Mouse (Mus musculus): ENCODE data around the gene Mical2. TPM values are rescaled to one million over a fixed set of nuclear protein-coding genes. Genes with fewer than 3 reads are reported as not detected.

Gene Mical2
- total RNA-seq (2017) = 0.25 and 0.70 TPM in 2 replicates

DNA sequence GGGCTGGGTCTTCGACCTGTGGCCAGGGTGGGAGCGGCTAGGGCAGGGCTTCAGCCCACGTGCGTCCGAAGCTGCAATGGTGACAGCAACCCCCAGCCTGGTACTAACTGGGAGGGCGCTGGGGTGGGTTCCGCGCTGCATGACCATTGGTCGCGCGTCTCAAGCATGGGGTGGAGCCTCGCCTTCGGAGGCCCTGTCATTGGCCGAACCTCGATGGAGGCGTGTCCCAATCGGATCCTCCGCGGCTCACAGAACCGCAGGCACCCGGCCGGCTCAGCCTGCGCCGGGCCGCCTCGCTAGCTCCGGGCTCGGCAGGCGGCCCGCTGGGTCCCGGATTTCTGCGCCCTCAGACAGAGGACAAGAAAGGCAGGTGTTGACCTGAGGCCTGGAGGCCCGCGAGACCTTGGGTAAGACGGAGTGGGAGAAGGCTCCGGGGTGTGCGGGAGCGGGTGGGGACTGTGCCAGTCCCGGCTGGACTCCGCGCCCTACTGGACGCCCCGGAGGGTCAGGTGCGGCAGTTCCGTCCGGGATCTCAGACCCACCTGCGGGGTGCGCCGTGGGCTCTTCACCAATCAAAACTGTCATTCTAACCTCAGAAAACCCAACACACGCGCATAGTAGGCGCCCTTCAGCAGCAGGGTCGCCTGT, at the start of gene Mical2:
Gene Mical2 (plus strand): TSS at position 242 of the 648 bp plus-strand sequence.
- ATAC-seq (ENCODE audit: extremely low read depth, insufficient number of reproducible peaks, low FRiP score, poor library complexity, severe bottlenecking) = no peak

DNA sequence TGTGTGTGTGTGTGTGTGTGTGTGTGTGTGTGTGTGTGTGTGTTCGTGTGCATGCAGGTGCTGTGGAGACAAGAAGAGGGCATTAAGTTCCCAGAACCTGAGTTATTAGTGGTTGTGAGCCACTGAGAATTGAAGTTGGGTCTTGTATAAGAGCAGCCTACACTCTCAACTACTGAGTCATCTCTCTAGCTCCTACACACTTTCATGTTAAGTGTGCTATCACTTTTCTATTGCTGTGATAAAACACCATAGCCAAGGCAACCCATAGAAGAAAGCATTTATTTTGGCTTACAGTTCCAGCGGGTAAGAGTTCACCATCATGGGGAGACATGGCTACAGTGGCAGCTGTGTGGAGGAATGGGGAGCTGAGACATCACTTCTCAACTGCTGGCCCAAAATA, 49.0 kb upstream of the Mical2 start:
- no peak for ATAC-seq (ENCODE audit: extremely low read depth, insufficient number of reproducible peaks, low FRiP score, poor library complexity, severe bottlenecking)

DNA sequence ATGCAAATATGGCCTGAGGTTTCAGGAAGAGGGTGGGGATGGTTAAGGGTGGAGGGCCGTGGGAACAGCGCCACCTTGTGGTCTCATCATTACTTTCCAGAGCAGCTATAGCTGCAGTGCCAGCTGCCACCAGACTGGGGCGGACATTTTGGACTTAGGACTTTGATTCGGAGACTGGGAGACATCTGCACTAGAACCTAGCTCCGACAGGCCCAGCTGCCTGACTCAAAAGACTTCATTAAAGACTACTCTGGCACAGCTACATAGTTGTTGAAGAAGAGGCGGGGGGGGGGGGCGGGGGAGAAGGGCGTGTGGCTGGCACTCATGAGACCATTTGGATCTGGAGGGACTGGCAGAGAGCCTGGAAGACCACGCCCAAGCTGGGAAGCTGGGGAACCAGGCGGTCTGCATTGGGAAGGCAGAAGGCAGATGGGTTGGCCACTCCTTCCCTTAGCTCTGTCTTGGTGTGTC, 45.4 kb upstream of the Mical2 start:
- ATAC-seq (ENCODE audit: extremely low read depth, insufficient number of reproducible peaks, low FRiP score, poor library complexity, severe bottlenecking) = 0 out of 2 replicates have a peak, but pooled peaks have one; percentile 36

DNA sequence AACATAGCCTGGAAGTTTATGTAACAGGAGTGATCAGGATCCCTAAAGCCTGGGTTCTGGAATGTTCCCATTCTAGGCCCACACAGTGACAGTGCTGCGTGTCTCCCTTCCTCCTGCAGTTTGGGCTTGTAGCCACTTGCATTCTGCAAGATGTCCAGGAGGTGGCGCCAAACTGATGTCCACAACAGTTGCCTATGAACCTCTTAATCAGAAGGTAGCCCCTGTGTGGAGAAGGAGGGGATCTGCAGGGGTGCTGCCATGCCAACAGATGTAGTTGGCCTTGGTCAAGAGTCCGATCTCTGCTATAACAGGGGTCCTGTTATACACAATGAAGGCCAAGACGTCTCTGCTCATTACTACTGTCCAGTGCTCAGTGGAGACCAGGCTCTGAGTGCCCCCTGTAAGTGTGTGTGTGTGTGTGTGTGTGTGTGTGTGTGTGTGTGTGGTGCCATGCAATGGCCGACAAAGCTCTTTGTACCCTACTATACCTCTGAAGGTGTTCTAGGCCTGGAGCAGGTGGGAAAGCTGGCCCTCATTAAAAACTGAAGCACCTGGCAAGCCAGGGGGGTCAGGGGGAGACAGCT, 42.3 kb upstream of the Mical2 start:
- ATAC-seq (ENCODE audit: extremely low read depth, insufficient number of reproducible peaks, low FRiP score, poor library complexity, severe bottlenecking) = peak; percentile 37; the same call in 1 of the 2 replicates

DNA sequence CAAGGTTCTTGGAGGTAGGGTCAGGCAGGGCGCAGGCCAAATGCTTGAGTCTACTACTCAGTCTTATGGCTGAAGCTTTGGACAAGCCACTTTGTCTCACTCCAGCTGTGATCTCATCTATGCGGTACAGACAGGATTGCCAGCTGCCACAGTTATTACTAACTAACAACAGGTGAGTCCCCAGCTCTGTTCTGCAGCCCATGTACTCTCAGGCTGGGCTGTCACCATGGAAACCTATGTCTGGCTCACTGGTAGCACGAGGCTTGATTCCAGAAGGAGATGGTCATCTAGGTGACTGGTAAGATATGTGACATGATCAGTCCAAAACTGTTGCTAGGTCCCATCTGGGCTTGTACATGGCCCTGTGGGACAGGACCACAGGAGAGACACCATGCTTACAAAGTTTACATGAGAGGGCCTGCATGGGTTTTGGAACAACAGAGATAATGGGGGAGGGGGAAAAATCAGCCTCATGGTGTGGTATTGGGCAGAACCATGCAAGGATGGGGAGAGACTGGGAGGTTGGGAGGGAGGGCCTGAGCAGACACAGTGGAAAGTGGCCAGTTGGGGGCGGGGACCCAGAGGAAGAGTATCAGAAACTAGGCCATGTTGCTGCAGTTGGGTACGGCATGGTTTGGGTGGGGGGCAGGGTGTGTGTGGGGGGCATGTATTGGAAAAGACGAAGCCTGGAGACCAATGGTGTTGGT, 41.0 kb upstream of the Mical2 start:
- no peak for ATAC-seq (ENCODE audit: extremely low read depth, insufficient number of reproducible peaks, low FRiP score, poor library complexity, severe bottlenecking)

DNA sequence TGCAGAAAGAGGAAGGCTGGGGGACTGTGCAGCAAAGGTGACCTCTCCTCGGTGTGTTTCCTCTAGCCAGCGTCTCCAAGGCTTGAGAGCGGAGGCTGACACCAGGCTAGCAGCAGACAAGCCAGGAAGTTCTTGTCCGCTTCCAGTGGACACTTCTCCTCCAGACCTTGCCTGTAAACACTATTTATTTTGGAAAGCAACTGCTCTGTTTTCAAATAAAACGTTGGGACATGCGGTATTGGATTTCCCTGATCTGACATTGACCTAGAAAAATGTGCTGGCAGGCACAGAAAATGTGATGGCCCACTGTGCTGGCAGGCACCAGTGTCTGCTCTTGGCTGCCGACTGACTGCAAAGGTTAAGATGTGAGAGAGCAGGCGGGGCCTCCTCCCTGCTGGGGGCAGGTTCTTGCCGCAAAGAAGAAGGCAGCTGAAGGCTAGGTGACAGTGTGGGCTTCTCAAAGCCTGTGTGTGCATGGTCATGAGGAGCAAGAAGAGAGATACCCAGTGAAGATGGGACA, 40.4 kb upstream of the Mical2 start:
- ATAC-seq (ENCODE audit: extremely low read depth, insufficient number of reproducible peaks, low FRiP score, poor library complexity, severe bottlenecking) = no peak

DNA sequence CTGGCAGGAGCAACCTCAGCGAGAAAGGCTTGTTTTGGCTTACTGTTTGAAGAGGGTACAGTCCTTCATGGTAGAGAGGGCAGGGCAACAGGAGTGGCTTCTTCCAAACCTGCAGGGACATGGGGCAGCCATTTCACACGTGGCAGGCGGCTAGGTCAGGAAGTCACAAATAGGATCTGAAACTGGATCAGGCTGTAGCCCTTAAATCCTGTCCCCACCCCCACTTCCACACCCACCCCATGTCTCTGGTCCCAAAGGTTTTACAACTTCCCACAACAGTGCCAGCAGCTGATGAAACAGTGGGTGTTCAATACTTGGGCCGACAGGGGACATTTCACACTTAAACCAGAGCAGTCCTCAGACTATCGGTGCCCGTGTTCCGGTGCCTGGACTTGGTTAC, 38.8 kb upstream of the Mical2 start:
- no peak for ATAC-seq (ENCODE audit: extremely low read depth, insufficient number of reproducible peaks, low FRiP score, poor library complexity, severe bottlenecking)

DNA sequence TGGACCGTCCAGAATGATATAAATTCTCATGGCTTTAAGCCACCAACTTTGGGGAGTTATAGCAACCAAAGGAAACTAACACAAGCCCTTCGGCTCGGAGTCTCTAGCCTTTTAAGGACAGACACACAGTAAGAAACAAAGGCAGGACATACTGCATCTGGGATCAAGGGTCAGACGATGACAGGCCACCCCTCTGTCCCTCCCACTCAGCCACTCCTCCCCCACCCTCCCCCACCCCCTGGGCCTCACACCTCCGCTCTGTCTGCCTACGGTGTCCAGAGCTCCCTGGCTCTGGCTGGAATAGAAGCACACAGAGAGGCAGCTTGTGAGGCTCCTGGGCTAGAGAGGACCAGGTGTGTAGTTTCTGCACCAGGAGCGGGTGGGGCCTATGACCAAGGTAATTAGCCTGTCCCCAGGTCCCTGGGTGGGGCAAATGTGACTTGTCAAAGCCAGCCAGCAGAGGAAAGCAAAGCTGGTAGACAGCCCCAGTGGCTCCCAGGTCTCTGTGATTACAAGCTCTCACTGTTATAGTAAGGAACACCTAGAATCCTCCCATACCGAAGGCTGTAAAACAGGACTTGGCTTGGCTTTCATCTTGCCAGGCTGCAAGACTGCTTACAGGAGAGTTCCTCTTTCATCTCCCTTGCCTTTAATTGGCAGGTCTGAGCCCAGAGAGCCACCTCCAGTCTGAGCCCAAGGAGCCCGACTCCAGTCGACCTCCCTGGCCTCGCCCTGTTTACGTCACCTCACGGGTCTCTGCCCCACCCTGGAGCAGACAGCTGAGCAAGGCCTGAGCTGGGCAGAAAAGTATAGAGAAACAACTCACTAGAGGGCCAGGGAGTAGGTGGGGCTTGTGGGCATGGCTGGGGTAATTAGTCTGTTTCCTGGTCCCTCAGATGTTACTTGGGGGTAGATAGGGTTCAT, 37.9 kb upstream of the Mical2 start:
- ATAC-seq (ENCODE audit: extremely low read depth, insufficient number of reproducible peaks, low FRiP score, poor library complexity, severe bottlenecking) = no peak

DNA sequence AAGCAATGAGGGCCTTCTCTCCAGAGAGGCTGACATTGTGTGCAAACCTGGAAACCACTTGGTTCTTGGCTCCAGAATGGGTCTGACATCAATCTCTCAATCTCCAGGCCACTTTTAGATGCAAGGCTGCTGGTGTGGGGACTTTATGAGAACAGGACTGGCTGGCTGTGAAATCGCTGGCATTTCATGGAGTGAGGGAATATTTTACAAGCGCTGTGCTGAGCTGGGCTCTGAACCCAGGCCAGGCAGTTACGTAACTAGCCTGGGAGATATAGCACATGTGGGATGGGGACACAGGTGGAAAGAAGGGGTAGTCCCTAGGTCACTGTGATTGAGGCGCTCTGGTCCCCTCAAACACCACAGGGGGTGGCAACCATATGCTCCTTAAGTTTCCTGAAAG, 33.4 kb upstream of the Mical2 start:
- no peak for ATAC-seq (ENCODE audit: extremely low read depth, insufficient number of reproducible peaks, low FRiP score, poor library complexity, severe bottlenecking)

DNA sequence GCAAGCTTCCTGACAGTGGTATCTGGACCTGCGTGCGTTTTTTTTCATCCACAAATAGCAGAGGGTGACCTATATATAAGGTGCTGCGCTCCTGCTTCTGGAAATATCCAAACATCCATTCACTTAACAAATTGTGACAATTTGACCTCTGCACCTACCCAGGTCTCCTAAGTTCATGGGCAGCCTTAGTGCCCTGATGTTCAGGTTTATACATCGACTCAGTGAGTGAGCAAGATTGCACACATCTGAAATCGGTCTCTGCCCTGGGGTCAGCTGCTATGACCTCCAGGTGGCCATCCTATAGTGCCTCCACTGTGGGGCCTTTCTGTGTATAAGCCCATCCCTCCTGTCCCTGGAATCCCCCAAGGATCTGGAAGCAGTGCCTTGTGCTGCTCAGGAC, 32.9 kb upstream of the Mical2 start:
- no peak for ATAC-seq (ENCODE audit: extremely low read depth, insufficient number of reproducible peaks, low FRiP score, poor library complexity, severe bottlenecking)

DNA sequence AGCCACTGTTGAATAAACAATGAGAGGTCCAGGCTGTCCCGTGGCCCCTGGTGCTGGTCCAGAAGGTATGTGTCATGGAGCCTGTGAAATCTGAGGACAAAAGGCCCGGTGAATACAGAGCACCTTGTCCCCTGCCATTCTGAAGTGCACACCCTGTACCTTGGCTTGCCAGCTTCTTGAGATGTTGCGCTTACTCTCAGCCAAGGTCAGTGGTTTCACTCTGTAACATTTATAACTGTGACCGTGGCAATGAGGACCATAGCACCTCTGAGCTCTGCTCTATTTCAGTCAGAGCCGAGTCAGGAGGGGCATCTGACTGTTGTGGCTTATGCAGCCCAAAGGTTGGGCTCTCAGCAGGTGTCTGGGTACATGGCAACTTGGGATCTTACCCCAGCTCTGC, 31.4 kb upstream of the Mical2 start:
- ATAC-seq (ENCODE audit: extremely low read depth, insufficient number of reproducible peaks, low FRiP score, poor library complexity, severe bottlenecking) = no peak

DNA sequence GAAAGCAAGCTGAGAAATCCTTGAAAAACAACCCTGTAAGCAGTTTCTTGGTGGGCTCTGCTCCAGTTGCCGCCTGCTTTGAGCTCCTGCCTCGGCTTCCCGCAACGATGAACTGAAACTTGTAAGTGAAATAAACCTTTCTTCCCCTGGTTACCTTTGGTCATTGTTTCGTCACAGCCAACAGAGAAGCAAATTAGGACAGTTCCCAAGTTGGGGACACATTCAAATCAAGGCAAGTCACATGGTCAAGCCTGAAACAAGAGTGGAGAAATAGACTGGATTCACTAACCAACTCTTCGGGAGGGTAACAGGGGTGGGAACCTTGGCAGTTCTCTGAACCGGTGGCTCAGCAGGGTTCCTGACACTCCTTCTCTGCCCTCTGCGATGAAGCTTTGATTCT, 28.2 kb upstream of the Mical2 start:
- no peak for ATAC-seq (ENCODE audit: extremely low read depth, insufficient number of reproducible peaks, low FRiP score, poor library complexity, severe bottlenecking)

DNA sequence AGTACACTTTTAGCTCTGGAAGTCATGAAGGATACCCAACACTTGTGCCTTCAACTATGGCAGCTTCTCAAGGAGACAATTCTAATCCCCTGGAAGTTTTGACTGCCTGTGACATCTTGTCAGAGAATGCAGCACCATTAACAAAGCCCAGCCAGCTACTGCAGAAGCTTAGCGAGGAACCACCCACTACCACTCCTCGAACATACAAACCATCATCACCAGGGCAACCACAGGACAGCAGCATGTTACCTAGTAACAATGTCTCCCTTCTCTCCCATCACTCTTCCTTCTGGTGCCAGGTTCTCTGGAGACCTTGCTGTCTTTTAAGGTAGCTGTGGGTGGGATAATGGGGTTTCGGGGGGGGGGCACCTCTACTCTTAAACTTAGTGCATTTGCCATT, 26.3 kb upstream of the Mical2 start:
- no peak for ATAC-seq (ENCODE audit: extremely low read depth, insufficient number of reproducible peaks, low FRiP score, poor library complexity, severe bottlenecking)

DNA sequence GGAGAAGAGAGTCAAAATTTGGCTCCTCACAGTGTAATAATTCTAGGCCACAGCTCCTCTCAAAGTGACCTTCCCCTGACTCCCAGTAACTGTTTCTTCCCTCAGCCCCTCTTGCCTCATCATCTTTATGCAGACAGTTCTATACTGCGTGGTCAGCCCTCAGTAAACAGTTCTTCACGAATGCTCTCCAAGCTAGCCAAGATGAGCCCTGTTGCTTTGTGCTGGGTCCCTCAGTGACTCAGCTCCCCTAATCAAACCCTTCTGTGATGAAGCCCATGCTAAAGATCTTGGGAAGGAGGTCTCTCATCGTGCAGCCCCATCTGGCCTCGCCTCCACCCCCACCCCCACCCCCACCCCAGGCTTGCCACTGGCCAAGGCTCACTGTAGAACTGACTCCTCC, 24.9 kb upstream of the Mical2 start:
- ATAC-seq (ENCODE audit: extremely low read depth, insufficient number of reproducible peaks, low FRiP score, poor library complexity, severe bottlenecking) = no peak

DNA sequence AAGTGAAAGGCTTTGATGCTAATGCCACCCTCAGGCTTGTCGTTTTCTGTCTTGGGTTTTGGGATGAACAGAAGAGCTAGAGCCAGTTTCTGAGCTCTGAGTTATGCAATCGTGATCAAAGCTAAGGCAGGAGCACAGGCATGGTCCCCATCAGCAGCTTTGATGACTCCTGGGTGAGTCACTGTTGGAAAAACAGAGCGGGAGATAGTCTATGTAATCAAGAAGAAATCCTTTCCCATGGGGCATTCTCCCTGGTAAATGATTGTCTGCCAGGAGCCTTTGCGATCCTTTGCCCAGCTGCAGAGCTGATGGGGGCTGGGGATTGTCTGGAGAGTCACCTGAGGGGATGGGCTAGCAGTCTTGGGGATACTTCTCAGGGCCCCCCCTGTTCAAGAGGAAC, 23.5 kb upstream of the Mical2 start:
- no peak for ATAC-seq (ENCODE audit: extremely low read depth, insufficient number of reproducible peaks, low FRiP score, poor library complexity, severe bottlenecking)

DNA sequence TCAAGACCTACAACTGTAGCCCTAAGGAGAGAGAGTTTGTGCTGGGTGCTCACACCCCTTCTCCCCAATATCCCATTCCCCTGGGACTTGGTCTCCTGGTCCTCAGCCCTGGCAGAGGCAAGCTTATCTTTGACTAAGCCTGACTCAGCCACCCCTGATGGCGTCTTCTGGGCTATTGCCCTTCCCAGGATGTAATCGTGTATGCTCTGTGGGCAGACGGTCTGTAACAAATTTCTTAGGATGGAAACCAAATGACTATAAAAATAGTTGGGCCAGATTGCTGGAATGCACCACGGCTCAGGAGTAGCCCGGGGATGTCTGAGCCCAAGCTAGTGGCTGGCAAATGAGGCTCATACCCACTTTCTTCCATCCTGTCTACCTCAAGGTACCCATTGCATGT, 22.8 kb upstream of the Mical2 start:
- ATAC-seq (ENCODE audit: extremely low read depth, insufficient number of reproducible peaks, low FRiP score, poor library complexity, severe bottlenecking) = no peak

DNA sequence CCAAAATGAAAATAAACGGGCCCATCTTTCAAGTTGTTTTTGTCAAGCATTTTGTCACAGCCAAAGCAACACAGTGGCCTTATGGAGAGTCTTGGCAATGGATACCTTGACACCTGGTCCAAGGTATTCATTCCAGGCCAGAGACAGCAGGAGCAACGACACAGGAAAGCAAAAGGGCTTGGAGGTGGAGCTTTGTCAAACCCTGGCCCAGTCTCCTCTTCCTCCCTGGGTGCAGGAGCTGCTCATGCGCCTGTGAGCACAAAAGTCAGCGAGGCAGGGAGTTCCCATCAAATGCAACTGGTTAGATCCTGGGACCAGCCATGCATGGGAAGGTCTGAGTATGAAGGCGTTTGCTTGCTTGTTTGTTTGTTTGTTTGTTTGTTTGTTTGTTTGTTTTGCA, 21.7 kb upstream of the Mical2 start:
- no peak for ATAC-seq (ENCODE audit: extremely low read depth, insufficient number of reproducible peaks, low FRiP score, poor library complexity, severe bottlenecking)

DNA sequence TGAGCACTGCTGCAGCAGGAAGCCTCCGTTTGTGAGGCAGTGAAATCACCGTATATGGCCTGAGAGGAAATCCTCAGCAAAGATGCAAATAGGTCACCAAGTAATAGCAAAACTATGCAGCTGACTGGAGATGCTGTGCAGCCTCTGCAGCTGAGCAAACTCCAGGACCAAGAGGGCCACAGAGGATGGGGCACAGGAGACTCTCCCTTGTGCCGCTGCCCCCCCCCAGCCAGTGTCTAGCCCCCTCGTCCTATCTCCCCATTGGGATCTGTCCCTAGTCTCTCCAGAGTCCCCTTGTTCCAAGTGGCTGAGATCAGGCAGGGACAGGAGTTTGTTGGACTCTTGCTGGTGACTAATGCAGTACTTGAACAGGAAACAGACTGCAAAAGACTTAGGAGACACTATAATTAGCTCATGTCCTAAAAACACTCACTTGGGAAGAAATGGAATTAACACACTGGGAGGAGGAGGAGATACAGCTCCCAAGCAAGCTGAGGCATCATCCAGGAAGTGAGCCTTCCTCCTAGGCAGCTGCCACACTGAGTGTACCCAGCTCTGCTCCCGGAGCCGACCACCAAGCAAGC, 21.2 kb upstream of the Mical2 start:
- no peak for ATAC-seq (ENCODE audit: extremely low read depth, insufficient number of reproducible peaks, low FRiP score, poor library complexity, severe bottlenecking)

DNA sequence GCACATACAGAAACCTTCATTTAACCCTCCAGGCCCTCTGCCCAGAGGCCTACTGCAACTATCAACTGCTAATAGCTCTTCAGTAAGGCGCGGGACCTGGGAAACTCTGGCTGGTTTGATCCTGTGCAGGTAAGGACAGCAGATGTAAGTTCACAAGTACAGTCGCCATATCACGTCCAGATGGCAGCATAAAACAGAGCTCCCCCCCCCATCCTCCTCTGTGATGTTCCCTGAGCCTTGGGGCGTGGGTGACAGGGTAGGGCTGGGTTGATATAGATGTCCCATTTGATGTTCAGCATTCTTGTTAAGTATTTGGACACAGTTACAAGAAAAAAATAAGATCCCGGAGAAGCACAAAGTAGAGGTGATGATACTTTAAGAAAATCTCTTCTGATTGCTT, 20.1 kb upstream of the Mical2 start:
- no peak for ATAC-seq (ENCODE audit: extremely low read depth, insufficient number of reproducible peaks, low FRiP score, poor library complexity, severe bottlenecking)
